Mouse (Mus musculus) gonadal fat pad, adult 2 months (tissue): Measurements from ENCODE around the gene Atl1. TPM values are rescaled to one million over a fixed set of nuclear protein-coding genes. Genes with fewer than 3 reads are reported as not detected.

Experiments used
- DNase-seq: peaks from one replicate; pipeline ENCODE4 v3.0.0-alpha.2; 2012; ENCODE audit warnings: low read depth
- polyA plus RNA-seq: library from polyadenylated mRNA; depleted of rRNA; stranded (reverse); fragments of >200 nt; gene quantifications from 2 replicates; pipeline ENCODE4 v1.2.3, GENCODE M21; 2012; rRNA removed

The Atl1 gene
- polyA plus RNA-seq, 1 experiment, result 1.2 TPM

DNA sequence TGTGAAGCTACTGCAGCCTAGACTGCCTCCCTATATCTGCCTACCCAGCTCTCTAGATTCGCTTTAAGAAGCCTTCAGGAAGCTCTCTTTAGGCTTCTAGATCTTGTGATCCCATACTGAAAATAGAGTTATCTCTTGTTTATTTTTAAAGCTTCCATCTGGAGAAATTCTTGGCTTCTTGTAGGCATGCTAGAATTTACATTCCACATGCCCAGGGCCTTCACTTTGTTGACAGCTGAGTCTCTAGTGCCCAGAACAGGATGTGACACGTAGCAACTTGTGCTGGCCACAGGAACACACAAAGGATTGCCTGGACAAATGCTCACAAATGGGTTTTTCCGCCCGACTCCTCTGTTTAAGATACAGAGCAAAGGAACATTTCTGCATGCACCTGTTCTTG lies 123.5 kb downstream of the Atl1 start:
- no peak for DNase-seq

Other genes starting within 250 kb of the Atl1 start
- 23.6 and 26.1 TPM in 2 replicates for gene Sos2, start 210.8 kb upstream of the Atl1 start, polyA plus RNA-seq
- 6.0 and 8.1 TPM in 2 replicates for gene L2hgdh, start 167.7 kb upstream of the Atl1 start, polyA plus RNA-seq
- gene Atp5s, start 167.7 kb upstream of the Atl1 start, polyA plus RNA-seq, result 15.0 and 15.1 TPM in 2 replicates
- 2.1 and 2.2 TPM in 2 replicates for gene Cdkl1, start 101.3 kb upstream of the Atl1 start, polyA plus RNA-seq
- gene Map4k5, start 586 bp downstream of the Atl1 start, polyA plus RNA-seq, result 6.3 and 9.4 TPM in 2 replicates
- 19.7 and 24.4 TPM in 2 replicates for gene Sav1, start 94.4 kb downstream of the Atl1 start, polyA plus RNA-seq
- 7.3 and 11.1 TPM in 2 replicates for gene Nin, start 221.1 kb downstream of the Atl1 start, polyA plus RNA-seq